Mouse (Mus musculus): ENCODE measurements around the gene Kank2. TPM values are rescaled to one million over a fixed set of nuclear protein-coding genes. Genes with fewer than 3 reads are reported as not detected.

Kank2 gene
- total RNA-seq, 2 experiments from 2014 or later, result 7.4 to 7.6 TPM

DNA sequence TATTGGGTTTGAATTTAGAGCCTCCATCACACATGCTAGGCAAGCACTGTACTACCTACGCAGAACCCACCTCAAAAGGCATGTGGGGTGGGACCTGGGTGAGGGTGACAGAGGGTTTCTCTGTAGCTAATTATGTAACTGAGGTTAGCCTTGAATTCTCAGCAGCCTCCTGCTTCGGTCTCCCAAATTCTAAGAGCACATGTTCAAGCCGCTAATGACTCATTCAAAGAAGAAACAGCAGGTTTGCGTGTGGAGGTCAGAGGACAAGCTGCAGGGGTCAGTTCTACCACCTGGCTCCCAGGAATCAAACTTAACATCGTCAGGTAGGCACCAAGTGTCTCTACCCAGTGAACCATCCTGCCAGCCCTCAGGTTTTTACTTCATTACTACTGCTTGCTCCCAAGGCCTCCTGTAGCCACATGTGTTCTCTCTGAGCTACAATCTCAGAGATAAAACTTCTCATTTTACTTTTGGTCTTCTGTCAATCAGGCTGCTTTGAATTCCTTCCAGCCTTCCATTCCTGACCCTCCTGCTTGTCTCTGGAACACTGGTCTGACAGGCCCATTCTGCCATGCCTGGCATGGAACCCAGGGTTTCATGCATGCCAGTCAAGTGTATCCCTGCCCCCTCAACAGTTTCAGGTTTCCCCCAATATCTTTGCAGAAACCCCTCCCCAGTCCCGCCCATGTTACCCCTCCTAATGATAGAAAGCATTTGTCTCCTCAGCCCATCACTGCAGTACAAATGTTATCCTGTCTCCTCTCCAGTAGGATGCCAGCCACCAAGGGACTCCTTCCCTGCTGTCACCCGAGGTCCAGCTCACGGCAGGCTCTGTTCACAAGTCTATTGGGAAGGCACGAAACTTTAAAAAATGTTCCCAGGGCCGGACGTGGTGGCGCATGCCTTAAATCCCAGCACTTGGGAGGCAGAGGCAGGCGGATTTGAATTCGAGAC is 39.7 kb downstream of the Kank2 start:
- no peak for DNase-seq (ENCODE audit: low spot score in 2 of 2)
- intact Hi-C loops (cut with DNase I), result no loop called here

DNA sequence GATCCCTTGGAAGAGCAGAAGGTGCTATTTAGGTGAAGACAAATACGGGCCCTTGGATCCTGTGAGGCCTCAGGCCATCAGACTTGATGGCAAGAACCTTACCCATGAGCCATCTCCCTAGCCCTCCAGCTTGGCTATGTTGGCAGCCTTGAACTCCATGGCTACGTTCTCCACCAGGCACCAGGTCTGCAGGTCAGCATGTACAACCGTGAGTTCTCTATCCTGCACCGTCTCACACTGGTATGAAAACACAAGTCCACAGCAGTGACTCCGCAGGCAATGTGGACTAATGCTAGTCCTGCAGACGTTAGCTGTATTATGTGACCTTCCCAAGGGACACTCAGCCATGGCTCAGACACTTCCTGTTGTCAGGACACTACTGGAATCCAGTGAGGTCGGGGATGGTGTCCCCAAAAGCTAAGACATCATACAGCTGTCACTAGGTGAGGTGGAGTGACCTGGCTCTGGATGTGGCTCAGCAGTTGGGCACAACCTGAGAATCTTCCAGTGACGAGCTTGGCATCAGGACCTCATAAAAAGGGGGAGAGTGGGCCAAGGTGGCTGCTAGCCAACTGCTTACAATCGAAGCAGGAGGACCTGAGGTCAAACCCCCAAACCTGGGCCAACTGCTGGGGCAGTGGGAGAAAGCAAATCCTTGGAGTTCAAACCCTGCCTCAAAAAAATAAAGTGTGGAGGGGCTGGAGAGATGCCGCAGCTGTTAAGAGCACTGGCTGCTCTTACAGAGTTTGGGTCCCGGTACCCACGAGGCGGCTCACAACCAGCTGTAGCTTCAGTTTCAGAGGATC is 43.8 kb downstream of the Kank2 start:
- intact Hi-C loops (cut with DNase I), result no loop called here
- DNase-seq (ENCODE audit: low spot score in 2 of 2), result no peak

DNA sequence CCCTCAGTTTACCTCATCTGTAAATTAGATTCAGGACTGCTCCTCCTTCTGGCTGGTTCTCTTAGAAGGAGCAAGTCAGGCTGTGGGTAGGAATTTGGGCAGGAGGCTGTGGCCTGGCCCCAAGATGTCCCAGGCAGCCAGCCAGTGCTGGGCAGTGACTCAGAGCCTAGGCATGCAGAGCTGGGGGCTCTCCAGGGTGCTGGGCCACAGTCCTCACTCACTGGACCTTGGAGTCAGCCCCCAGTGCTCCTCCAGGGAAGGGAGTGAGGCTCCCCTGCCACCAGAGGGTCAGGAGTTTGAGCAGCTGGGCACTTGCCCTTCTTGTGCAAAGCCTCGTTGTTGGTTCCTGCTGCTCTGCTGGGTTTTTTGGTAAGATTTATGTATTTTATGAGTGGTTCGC is 44.5 kb downstream of the Kank2 start:
- intact Hi-C loops (cut with DNase I), result no loop called here
- peak in 1 of 2 experiments; percentile 41 for DNase-seq (ENCODE audit: low spot score in 2 of 2)

DNA sequence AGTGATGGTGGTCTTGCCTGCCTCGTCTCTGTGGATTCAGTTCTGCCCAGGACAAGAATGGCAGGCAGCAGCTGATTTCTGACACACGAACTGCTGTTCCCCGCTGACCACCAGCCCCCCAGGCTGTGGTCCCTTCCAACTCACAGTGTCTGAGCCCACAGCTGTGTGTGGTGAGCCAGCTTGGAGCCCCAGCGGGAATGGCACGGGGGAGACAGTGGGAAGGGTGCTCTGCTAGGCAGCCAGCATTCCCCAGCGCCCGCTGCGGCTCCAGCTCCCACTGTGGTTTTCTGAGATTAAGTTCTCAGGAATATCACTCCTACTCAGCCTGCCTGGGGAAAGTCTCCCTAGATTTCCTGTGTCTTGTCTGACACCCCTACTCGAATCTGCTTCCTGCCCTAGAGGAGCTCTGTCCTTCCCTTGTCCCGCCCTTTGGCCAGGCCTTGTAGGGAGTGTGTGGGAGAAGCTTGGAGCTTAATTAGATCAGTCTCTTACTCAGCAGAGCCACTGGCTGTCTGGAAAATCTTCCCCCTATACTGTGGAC is 46.2 kb downstream of the Kank2 start:
- intact Hi-C loops (cut with DNase I), result no loop called here
- peak in 1 of 2 experiments; percentile 43 for DNase-seq (ENCODE audit: low spot score in 2 of 2)

DNA sequence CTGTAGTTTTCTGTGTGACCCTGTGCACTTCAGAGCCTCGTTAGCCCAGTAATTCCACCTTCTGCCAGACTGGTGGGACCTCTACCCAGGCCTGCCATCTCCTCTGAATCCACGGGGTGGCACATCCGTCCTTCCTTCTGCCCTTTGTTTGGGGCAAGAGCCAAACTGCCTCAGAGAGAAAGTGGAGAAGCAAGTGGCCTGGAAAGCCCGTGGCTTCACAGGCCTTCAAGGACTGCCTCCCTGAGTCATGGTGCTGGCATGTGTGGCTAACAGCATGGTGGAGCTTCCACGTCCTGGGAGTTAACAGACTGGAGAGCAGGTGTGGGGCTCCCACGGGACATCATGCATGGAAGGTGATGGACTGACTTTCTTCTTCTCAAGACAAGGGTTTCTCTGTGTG is 47.2 kb downstream of the Kank2 start:
- DNase-seq (ENCODE audit: low spot score in 2 of 2), result no peak
- intact Hi-C loops (cut with DNase I), result no loop called here

DNA sequence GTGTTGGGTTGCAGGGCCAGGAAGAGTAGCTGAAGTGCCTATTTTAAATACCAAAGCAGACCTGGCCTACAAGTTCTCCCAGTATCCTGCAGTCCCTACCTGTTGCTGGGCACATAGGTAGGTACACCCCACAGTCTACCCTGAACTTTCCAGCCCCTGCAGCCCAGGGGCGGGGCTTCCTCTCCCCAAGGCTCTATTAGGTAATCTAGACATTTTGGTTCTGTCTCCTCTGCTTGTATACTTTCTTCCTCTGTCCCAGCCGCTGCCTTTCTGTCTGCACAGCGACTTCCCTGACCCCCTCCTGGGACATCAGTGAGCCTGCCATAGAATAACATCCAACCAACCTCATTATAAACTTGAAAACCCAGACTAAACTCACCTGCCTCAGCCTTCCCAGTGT is 48.2 kb downstream of the Kank2 start:
- intact Hi-C loops (cut with DNase I), result no loop called here
- DNase-seq (ENCODE audit: low spot score in 2 of 2), result no peak

DNA sequence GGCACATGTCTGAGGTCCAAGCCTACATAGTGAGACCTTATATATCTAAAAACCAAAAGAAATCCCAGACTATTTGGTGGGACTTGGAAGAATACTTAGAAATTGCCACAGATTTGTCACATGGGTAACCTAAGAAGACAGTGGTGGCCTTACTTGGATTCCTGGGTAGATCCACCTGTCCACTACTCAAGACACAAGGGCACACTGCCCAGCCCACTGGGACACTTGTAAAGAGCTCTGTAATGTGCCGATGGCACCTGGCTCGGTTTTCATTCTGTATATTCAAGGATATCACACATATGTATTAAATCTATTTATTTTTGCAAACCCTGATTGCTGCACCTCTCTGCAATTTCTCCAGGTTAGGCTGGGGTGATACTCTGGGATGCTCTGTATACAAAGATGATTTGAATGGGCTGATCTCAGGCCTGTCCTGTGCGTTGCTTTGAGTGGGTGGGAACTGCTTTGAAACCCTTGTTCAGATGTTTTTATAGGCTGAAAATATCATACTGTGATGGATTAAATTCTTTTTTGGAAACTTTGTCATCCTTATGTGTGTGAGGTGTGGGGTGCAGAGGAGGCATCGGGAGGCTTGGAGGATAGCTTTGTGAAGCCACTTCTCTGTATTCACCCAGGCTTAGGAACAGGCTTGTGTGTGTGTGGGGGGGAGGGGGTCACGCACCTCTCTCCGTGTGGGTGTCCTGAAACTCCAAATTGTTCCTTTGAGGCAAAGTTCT is 49.0 kb downstream of the Kank2 start:
- no peak for DNase-seq (ENCODE audit: low spot score in 2 of 2)
- intact Hi-C loops (cut with DNase I), result no loop called here

DNA sequence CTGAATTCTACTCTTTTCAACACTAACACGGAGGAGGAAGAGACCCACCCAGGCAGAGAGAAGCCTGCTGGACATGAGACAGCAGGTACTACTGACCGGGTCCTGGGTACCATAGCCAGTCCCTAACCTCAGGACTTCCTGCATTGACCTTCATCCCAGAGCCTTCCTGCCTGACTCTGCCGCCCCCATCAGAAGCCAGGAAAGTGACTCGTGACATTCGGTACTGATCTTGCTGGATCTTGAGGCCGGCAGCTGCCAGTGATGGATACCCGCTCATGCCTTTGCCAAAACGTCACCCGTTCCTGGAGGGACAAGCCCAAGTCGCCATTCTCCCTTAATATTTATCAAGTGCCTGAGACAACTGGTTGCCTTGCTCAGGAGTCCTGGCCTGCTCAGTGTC is 50.1 kb downstream of the Kank2 start:
- intact Hi-C loops (cut with DNase I), result no loop called here
- DNase-seq (ENCODE audit: low spot score in 2 of 2), result no peak

DNA sequence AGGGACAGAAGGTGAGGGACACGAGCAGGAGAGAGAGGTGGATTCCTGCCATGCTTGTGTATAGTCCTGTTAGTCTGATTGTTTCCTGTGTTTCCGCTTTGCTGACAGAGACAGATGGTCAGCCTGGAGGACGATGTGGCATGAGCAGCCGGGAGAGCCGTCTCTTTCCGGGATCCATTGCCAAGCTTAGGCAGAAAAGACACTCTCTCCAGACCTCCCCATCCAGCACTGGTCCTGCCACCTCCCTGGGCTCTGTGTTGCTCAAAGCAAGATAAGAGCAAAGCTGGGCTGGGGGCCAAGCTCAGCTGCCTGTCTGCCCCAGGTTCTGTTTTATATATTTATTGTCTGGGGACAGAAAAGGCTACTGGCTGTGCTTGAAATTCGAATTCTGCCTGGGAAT is 50.5 kb downstream of the Kank2 start:
- no peak for DNase-seq (ENCODE audit: low spot score in 2 of 2)

DNA sequence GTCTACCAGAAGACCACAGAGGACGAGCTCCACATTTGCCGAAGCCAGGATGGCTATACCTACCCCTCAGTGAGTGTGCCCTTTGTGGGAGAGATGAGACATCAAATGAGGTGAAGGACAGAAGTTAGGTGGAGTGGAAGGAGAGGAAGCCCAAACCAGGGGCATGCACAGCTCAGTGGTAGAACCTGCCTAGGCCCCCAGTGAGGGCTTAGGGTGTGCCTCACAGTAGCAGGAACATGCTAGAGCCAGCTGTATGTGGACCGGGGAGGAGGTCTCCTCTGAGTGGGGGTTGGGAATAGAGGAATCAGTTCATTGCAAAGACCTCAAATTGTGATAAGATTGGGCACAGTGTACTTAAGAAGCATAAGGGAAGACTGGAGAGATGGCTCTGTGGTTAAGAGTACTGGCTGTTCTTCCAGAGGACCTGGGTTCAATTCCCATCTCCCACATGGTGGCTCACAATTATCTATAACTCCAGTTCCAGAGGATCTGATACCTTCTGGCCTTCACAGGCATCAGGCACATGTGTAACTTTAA is 51.2 kb downstream of the Kank2 start:
- DNase-seq (ENCODE audit: low spot score in 2 of 2), result no peak
- intact Hi-C loops (cut with DNase I), result no loop called here

More for the DNA sequence above, 50.5 kb downstream of the Kank2 start:
- intact Hi-C loops (cut with DNase I), result no loop called here

DNA sequence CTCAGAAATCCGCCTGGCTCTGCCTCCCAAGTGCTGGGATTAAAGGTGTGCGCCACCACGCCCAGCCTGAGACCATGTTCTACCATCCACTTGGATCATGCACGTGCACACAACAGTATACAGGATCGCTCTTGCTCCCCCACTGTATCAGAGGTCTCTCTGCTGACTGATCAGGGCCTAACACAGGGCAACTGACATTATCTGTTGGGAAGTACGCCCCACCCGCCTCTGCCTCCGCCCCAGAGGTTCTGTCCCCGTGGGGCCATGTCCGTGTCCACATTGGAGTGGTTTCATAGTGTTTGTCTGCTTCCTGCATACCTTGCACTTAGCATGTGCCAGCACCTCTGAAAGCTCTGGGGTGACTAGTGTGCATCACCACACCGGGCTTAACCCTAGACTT is 57.0 kb downstream of the Kank2 start:
- intact Hi-C loops (cut with DNase I), result no loop called here
- DNase-seq (ENCODE audit: low spot score in 2 of 2), result no peak

DNA sequence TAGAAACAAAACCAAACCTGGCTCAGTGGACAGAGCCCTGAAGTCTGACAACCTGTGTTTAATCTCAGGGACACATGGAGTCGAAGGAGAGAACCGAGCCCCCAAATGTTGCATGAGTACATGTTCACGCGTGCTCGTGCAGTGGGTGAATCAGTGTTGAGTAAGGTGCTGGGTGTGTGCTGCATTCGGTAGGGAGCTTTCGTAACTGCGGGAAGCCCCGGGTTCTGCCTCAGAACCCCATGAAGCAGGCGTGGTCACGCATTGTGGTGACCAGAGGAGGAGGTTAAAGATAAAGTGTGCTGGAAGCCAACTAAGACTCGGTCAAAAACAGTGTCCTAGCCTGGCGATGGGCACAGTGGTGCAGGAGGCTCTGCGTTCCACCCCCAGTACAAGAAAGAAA is 58.1 kb downstream of the Kank2 start:
- no peak for DNase-seq (ENCODE audit: low spot score in 2 of 2)
- intact Hi-C loops (cut with DNase I), result no loop called here

DNA sequence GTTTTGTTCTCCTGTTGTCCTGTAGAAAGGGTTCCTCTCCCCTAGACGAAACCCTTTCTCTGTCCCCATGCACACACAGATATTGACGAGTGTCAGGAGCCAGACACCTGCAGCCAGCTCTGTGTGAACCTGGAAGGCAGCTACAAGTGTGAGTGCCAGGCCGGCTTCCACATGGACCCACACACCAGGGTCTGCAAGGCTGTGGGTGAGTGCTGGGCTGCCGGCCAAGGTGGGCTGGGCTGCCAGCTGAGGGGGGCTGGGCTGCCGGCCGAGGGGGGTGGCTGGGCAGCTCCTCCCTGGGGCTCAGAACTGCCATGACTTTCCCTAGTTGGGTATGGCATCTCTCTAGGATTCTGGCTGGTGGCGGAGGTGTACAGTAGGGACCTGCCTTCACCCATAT is 59.8 kb downstream of the Kank2 start:
- intact Hi-C loops (cut with DNase I), result no loop called here
- DNase-seq (ENCODE audit: low spot score in 2 of 2), result no peak

DNA sequence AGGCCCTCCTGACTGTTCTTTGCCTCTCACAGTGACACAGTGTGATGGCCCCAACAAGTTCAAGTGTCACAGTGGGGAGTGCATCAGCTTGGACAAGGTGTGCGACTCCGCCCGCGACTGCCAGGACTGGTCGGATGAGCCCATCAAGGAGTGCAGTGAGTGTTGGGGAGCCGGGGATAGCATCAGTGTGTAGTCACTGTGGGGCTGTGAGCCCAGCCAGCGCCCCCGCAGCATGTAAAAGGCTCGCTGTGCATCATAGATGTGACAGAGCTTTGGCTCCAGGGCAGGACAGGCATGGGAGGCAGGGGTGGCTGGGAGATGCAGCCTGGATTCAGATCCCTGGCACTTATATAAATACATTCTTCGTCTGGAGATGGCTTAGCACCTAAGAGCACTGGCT is 61.4 kb downstream of the Kank2 start:
- intact Hi-C loops (cut with DNase I), result no loop called here
- no peak for DNase-seq (ENCODE audit: low spot score in 2 of 2)

DNA sequence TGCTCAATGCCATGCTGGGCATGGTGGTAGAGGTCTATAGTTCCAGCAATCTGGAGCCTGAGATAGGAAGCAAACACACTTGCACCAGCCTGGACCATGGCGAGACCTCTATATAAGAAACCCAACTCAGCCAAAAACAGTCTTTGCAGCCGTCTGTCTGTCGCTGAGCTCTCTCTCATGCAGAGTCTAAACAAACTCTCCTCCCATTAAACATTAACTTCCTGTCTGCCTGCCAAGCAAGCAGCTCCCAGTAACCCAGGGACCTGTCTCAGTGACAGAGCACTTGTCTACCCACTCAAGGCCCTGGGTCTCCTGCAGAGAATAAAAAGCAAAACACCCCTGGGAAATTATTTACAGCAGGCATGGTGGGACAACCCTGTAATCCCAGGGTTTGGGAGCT is 62.0 kb downstream of the Kank2 start:
- DNase-seq (ENCODE audit: low spot score in 2 of 2), result no peak
- intact Hi-C loops (cut with DNase I), result no loop called here

DNA sequence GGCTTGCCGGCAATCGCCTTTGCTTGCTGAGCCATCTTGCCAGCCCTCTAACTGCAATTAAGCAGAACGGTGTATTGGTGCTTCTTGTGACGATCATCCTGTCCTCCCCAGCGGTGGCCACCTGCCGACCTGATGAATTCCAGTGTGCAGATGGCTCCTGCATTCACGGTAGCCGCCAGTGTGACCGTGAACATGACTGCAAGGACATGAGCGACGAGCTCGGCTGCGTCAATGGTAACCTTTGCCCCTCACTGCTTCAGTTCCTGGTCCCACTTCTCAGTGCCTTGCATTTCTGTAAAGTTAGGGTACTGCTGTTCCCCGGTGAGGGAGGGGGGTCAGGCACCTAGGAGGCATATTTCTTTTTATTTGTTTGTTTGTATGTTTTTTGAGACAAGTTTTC is 63.4 kb downstream of the Kank2 start:
- no peak for DNase-seq (ENCODE audit: low spot score in 2 of 2)
- intact Hi-C loops (cut with DNase I), result no loop called here

DNA sequence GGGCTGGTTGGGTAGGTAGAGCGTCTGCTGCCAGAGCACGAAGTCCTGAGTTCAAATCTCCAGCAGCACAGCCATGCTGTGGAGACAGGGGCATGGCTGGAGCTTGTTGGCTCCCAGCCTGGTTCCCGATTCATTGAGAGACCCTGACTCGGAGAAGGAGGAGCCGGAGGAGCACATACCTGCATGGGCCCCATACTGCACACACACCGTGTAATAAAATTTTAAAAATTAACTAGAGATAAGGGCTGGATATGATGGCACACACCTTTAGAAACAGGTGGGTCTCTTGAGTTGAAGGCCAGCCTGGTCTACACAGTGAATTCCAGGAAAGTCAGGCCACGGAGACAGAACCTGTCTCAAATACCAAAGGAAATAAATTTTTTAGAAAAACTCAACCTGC is 64.6 kb downstream of the Kank2 start:
- intact Hi-C loops (cut with DNase I), result no loop called here
- no peak for DNase-seq (ENCODE audit: low spot score in 2 of 2)

DNA sequence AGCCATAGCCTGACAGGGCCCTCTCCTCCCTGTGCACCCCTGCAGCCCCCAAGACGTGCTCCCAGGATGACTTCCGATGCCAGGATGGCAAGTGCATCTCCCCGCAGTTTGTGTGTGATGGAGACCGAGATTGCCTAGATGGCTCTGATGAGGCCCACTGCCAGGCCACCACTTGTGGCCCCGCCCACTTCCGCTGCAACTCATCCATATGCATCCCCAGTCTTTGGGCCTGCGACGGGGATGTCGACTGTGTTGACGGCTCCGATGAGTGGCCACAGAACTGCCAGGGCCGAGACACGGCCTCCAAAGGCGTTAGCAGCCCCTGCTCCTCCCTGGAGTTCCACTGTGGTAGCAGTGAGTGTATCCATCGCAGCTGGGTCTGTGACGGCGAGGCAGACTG is 65.1 kb downstream of the Kank2 start:
- intact Hi-C loops (cut with DNase I), result no loop called here
- no peak for DNase-seq (ENCODE audit: low spot score in 2 of 2)

DNA sequence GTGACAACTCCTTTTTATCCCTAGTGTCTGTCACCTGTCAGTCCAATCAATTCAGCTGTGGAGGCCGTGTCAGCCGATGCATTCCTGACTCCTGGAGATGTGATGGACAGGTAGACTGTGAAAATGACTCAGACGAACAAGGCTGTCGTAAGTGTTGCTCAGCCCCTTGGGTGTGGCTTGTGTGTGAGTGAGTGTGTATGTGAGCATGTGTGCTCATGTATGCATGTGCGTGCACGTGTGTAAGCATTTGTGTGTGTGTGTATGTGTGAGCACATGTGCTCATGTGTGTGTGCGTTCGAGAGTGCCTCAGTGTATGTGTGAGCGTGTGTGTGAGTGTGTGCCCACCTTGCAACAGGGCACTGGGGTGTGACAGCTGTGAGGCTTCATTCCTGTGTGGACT is 66.3 kb downstream of the Kank2 start:
- no peak for DNase-seq (ENCODE audit: low spot score in 2 of 2)
- intact Hi-C loops (cut with DNase I), result no loop called here

DNA sequence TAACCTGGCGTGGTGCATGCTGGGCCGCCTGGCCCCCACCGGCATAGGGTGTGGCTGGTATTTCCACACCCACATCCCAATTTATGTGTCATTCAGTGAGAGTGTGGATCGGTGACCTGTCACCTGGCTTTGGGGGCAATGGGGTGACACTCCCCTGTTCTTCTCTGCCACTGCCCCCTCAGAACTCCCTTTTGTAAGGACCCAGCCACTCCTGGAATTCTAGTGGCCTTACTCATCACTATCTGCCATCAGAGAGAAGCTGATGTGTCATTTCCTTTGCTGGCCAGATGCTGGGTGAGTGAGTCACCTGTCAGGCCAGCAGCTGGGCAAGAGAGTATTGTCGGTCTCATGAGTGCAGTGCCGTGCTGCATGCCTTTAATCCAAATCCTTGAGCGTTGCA is 69.3 kb downstream of the Kank2 start:
- intact Hi-C loops (cut with DNase I), result no loop called here
- DNase-seq (ENCODE audit: low spot score in 2 of 2), result no peak

All from left cerebral cortex, postnatal 14 days (tissue).